Mouse (Mus musculus): Measurements from ENCODE around the gene Myo5c. TPM values are rescaled to one million over a fixed set of nuclear protein-coding genes. Genes with fewer than 3 reads are reported as not detected.

Myo5c gene
- polyA plus RNA-seq, 1 experiment: 8.4 TPM

GRCm38 (mm10) chr9:75347458-75347857, 115.6 kb downstream of the Myo5c start, which contains the start of gene Bcl2l10:
Gene Bcl2l10 (plus strand): TSS chr9:75347758.
- TF ChIP-seq CTCF (IDR thresholded peaks at IDR 0.05; ENCODE audit: borderline replicate concordance, control insufficient read depth, extremely low read depth, insufficient read depth, low read length, poor library complexity): no peak
- no peak for TF ChIP-seq POLR2A (IDR thresholded peaks at IDR 0.05; ENCODE audit: control insufficient read depth, extremely low read depth, insufficient read depth, low read length, poor library complexity)
- Histone ChIP-seq H3K27me3 (ENCODE audit: control insufficient read depth, insufficient read depth, low read length) (no peaks in the 10 kb centered on the region), H3K4me1 (replicated peaks; ENCODE audit: control insufficient read depth, insufficient read depth, low read length) (no peaks in the 10 kb centered on the region), H3K36me3 (ENCODE audit: control insufficient read depth, insufficient read depth, low read length) (no peaks in the 10 kb centered on the region), H3K4me3 (ENCODE audit: control insufficient read depth, insufficient read depth, low read length) (no peak within 1 kb of the TSS), H3K27ac (ENCODE audit: control insufficient read depth, insufficient read depth, low read length) (no peak within 1 kb of the TSS)
- 99% methylated on average over 5 of the region's 5 CpGs for WGBS
- no peak for DNase-seq

GRCm38 (mm10) chr9:75348066-75348465, 116.2 kb downstream of the Myo5c start:
- WGBS: 96% methylated on average over 17 of the region's 17 CpGs
- no peaks in the 10 kb centered on the region for H3K4me1 ChIP-seq (replicated peaks; ENCODE audit: control insufficient read depth, insufficient read depth, low read length)
- DNase-seq: no peak
- H3K4me3 ChIP-seq (ENCODE audit: control insufficient read depth, insufficient read depth, low read length): no peak overlapping the region
- no peaks in the 10 kb centered on the region for H3K27me3 ChIP-seq (ENCODE audit: control insufficient read depth, insufficient read depth, low read length)
- no peak overlapping the region for H3K27ac ChIP-seq (ENCODE audit: control insufficient read depth, insufficient read depth, low read length)
- H3K36me3 ChIP-seq (ENCODE audit: control insufficient read depth, insufficient read depth, low read length): no peaks in the 10 kb centered on the region
- TF ChIP-seq CTCF (IDR thresholded peaks at IDR 0.05; ENCODE audit: borderline replicate concordance, control insufficient read depth, extremely low read depth, insufficient read depth, low read length, poor library complexity) (no peak), POLR2A (IDR thresholded peaks at IDR 0.05; ENCODE audit: control insufficient read depth, extremely low read depth, insufficient read depth, low read length, poor library complexity) (no peak)

- H3K4me3 ChIP-seq (ENCODE audit: control insufficient read depth, insufficient read depth, low read length): no peak overlapping the region
- H3K4me1 ChIP-seq (replicated peaks; ENCODE audit: control insufficient read depth, insufficient read depth, low read length): no peaks in the 10 kb centered on the region
- DNase-seq: no peak
- no peaks in the 10 kb centered on the region for H3K36me3 ChIP-seq (ENCODE audit: control insufficient read depth, insufficient read depth, low read length)
- no peak overlapping the region for H3K27ac ChIP-seq (ENCODE audit: control insufficient read depth, insufficient read depth, low read length)
- no peaks in the 10 kb centered on the region for H3K27me3 ChIP-seq (ENCODE audit: control insufficient read depth, insufficient read depth, low read length)
- WGBS: 92% methylated on average over 3 of the region's 3 CpGs
- TF ChIP-seq CTCF (IDR thresholded peaks at IDR 0.05; ENCODE audit: borderline replicate concordance, control insufficient read depth, extremely low read depth, insufficient read depth, low read length, poor library complexity) (no peak), POLR2A (IDR thresholded peaks at IDR 0.05; ENCODE audit: control insufficient read depth, extremely low read depth, insufficient read depth, low read length, poor library complexity) (no peak)
These were observed 116.8 kb downstream of the Myo5c start for GRCm38 (mm10) chr9:75348641-75349040.

GRCm38 (mm10) chr9:75353094-75353493, 121.3 kb downstream of the Myo5c start:
- Histone ChIP-seq H3K4me1 (replicated peaks; ENCODE audit: control insufficient read depth, insufficient read depth, low read length) (no peaks in the 10 kb centered on the region), H3K36me3 (ENCODE audit: control insufficient read depth, insufficient read depth, low read length) (no peaks in the 10 kb centered on the region), H3K4me3 (ENCODE audit: control insufficient read depth, insufficient read depth, low read length) (no peak overlapping the region), H3K27me3 (ENCODE audit: control insufficient read depth, insufficient read depth, low read length) (no peaks in the 10 kb centered on the region), H3K27ac (ENCODE audit: control insufficient read depth, insufficient read depth, low read length) (no peak overlapping the region)
- 89% methylated on average over 8 of the region's 8 CpGs for WGBS
- DNase-seq: no peak
- TF ChIP-seq POLR2A (IDR thresholded peaks at IDR 0.05; ENCODE audit: control insufficient read depth, extremely low read depth, insufficient read depth, low read length, poor library complexity) (no peak), CTCF (IDR thresholded peaks at IDR 0.05; ENCODE audit: borderline replicate concordance, control insufficient read depth, extremely low read depth, insufficient read depth, low read length, poor library complexity) (no peak)

Other genes starting within 250 kb of the Myo5c start
- 14.5 and 16.1 TPM in 2 replicates for gene Arpp19, start 194.4 kb upstream of the Myo5c start, polyA plus RNA-seq (2012; rRNA removed)
- gene Myo5a, start 161.0 kb upstream of the Myo5c start, polyA plus RNA-seq (2012; rRNA removed): 8.3 and 8.7 TPM in 2 replicates
- 5.1 and 7.3 TPM in 2 replicates for gene Gnb5, start 74.3 kb downstream of the Myo5c start, polyA plus RNA-seq (2012; rRNA removed)
- gene Bcl2l10, start 115.7 kb downstream of the Myo5c start, polyA plus RNA-seq (2012; rRNA removed): not detected in 2 replicates
- 31.7 and 38.4 TPM in 2 replicates for gene Mapk6, start 178.0 kb downstream of the Myo5c start, polyA plus RNA-seq (2012; rRNA removed)
- gene Leo1, start 209.5 kb downstream of the Myo5c start, polyA plus RNA-seq (2012; rRNA removed): 6.7 and 9.0 TPM in 2 replicates

All from thymus, adult 2 months (tissue).